Mouse (Mus musculus) ES-E14 (cell line): ENCODE measurements around the gene Lbx1. TPM values are rescaled to one million over a fixed set of nuclear protein-coding genes. Genes with fewer than 3 reads are reported as not detected.

ENCODE experiments used
- DNase-seq: peaks from one replicate; pipeline ENCODE4 v3.0.0-alpha.2; 2013; ENCODE audit warnings: low read depth, low spot score
- H3K27ac ChIP-seq: 2 replicates; pipeline ENCODE4 v1.5.1; 2012; ENCODE audit warnings: low read depth, mild to moderate bottlenecking, low read length, moderate library complexity, mixed read lengths; ENCODE audit not compliant: poor library complexity, insufficient read depth, severe bottlenecking
- H3K36me3 ChIP-seq: 2 replicates; pipeline ENCODE4 v1.6.1; 2012; ENCODE audit warnings: mild to moderate bottlenecking, low read length, moderate library complexity, mixed read lengths; ENCODE audit not compliant: control insufficient read depth, poor library complexity, insufficient read depth, severe bottlenecking
- H3K4me1 ChIP-seq, 2 experiments: fragments of 150-350 bp in 1 of 2; sonication (generic) in 1 of 2; 2 replicates each; pipeline ENCODE4 v1.6.1; 2012; ENCODE audit warnings: low read length in 2 of 2, mild to moderate bottlenecking in 1 of 2, mixed read lengths in 1 of 2; ENCODE audit not compliant: control insufficient read depth in 2 of 2, insufficient read depth in 2 of 2, poor library complexity in 1 of 2
- H3K4me3 ChIP-seq, 2 experiments: fragments of 150-350 bp in 1 of 2; sonication (generic) in 1 of 2; 2 replicates each; pipeline ENCODE4 v1.5.1; 2012; ENCODE audit warnings: low read length in 2 of 2, low read depth in 1 of 2, mild to moderate bottlenecking in 1 of 2, mixed read lengths in 1 of 2; ENCODE audit not compliant: insufficient read depth in 1 of 2, poor library complexity in 1 of 2, severe bottlenecking in 1 of 2
- H3K9ac ChIP-seq: 2 replicates; pipeline ENCODE4 v1.6.1; 2012; ENCODE audit warnings: low read depth, mild to moderate bottlenecking, low read length, mixed read lengths; ENCODE audit not compliant: poor library complexity, insufficient read depth, severe bottlenecking
- H3K9me3 ChIP-seq: fragments of 150-350 bp; sonication (generic); 2 replicates; pipeline ENCODE4 v1.6.1; 2012; ENCODE audit warnings: low read depth, mild to moderate bottlenecking, low read length; ENCODE audit not compliant: control insufficient read depth, insufficient read depth
- CHD2 ChIP-seq: IDR thresholded peaks from 2 replicates; pipeline ENCODE4 v1.6.1; 2014; ENCODE audit warnings: mild to moderate bottlenecking, low read depth, low read length, inconsistent platforms
- HCFC1 ChIP-seq: IDR thresholded peaks from 2 replicates; pipeline ENCODE4 v1.6.1; 2012; ENCODE audit warnings: low read length, inconsistent platforms, borderline replicate concordance; ENCODE audit not compliant: insufficient read depth
- MAFK ChIP-seq: IDR thresholded peaks from 2 replicates; pipeline ENCODE4 v1.6.1; 2014; ENCODE audit warnings: mild to moderate bottlenecking, low read depth, low read length, inconsistent platforms; ENCODE audit not compliant: insufficient read depth
- ZC3H11A ChIP-seq: IDR thresholded peaks from 2 replicates; pipeline ENCODE4 v1.6.1; 2012; ENCODE audit warnings: low read depth, mild to moderate bottlenecking, inconsistent platforms, low read length, borderline replicate concordance
- ZNF384 ChIP-seq: IDR thresholded peaks from 2 replicates; pipeline ENCODE4 v1.6.1; 2012; ENCODE audit warnings: low read depth, low read length, inconsistent platforms
- in situ Hi-C, 2 experiments: fragments of 600-800 bp; cut with MboI; formaldehyde crosslinking; loops; one replicate each; pipeline ENCODE4 v1.15.1; 2025; ENCODE audit warnings: low sequenced_read_pairs in 2 of 2, inconsistent platforms in 1 of 2; ENCODE audit not compliant: unreplicated experiment in 2 of 2
- total RNA-seq: library from RNA; depleted of rRNA; stranded (reverse); fragments of 300-350 nt; gene quantifications from 2 replicates; pipeline ENCODE4 v1.2.3, GENCODE M21; 2012

Gene Lbx1
- total RNA-seq, 1 experiment, result 0.22 TPM

DNA sequence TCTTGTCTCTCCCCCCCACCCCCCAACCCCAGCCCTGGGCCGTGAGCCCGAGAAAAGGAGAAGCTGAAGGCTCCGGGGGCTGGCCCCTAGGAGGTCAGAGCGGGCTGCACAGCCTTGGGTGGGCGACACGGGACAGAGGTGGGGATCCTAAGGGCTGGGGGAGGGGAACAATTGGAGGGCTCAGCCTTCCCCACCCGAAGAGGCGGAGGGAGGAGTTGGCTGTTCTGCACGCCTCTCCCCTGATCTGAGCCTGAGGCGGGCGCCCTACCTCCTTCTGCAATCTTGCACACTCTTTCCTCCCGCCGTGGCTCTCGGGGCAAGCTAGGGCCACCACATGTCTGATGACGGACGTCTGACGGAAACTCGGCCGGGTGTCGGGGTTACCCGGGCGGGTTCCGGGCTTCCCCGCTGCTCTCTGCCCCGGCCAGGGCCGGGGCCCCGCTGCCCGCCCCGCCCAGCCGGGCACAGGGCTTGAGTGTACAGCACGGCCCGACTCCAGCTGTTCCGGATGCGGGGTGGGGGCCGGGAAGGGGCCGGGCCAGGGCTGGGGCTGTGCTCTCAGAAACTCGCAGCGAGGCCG, 841 bp upstream of the Lbx1 start:
- H3K9me3 ChIP-seq, result no peaks in the 10 kb centered on the region
- H3K36me3 ChIP-seq, result no peaks in the 10 kb centered on the region
- TF ChIP-seq ZC3H11A (no peak), ZNF384 (no peak), MAFK (no peak), CHD2 (no peak), HCFC1 (no peak)
- H3K27ac ChIP-seq, result no peak overlapping the region
- H3K4me1 ChIP-seq, result peaks cover 0 to 2% of the 10 kb centered on the region in 2 experiments; a peak in 1 of 4 replicates
- no peak for DNase-seq
- in situ Hi-C loops, result loop anchor here (5.0 to 25.0 kb wide), 4 partner anchors 492 to 1632 kb away; partner anchors contain the start of gene Nkx2-3 (in 1 of the 2)
- no peak overlapping the region for H3K9ac ChIP-seq
- H3K4me3 ChIP-seq, result peak overlapping the region; percentile 40 to 58

- Histone ChIP-seq H3K9me3 (no peaks in the 10 kb centered on the region), H3K36me3 (no peaks in the 10 kb centered on the region), H3K27ac (no peak overlapping the region), H3K4me1 (peaks cover 0 to 2% of the 10 kb centered on the region in 2 experiments; a peak in 1 of 4 replicates), H3K4me3 (peak overlapping the region; percentile 13 to 58; a peak in 3 of 4 replicates), H3K9ac (no peak overlapping the region; the same call in 1 of the 2 replicates)
- DNase-seq, result no peak
- in situ Hi-C loops, result loop anchor here (5.0 to 25.0 kb wide), 4 partner anchors 491 to 1631 kb away; partner anchors contain the start of gene Nkx2-3 (in 1 of the 2)
- no peak for TF ChIP-seq MAFK
- no peak for TF ChIP-seq CHD2
Measured at GRCm38 (mm10) chr19:45235331-45235741, 276 bp downstream of the Lbx1 start.

DNA sequence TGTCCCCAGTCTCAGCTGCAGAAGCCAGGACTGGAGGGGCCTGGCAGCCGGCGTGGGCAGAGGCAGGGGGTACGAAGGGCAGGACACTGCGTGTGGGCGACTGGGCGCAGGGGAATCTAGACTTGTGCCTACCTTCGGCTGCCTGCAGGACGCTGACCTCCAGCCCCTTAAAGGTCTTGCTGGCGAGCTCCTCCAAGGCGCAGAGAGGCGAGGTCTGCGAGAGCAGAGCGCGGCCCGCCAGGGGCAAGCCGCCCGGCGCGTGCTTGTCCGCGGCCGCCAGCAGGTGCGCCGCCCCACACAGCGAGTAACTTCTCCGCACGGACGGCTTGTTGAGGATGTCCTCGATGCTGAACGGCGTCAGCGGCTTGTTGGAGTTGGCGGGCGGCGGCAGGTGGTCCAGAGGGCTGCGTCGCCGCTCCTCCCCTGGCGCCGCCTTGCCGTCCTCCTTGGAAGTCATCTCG, 811 bp downstream of the Lbx1 start:
- Histone ChIP-seq H3K9me3 (no peaks in the 10 kb centered on the region), H3K27ac (no peak overlapping the region), H3K9ac (no peak overlapping the region; the same call in 1 of the 2 replicates), H3K4me1 (peaks cover 0 to 5% of the 10 kb centered on the region in 2 experiments; a peak in 1 of 4 replicates), H3K36me3 (no peaks in the 10 kb centered on the region), H3K4me3 (peak overlapping the region; percentile 8 to 58; a peak in 3 of 4 replicates)
- TF ChIP-seq ZC3H11A (no peak), ZNF384 (no peak), CHD2 (no peak), MAFK (no peak), HCFC1 (no peak)
- in situ Hi-C loops, result loop anchor here (5.0 to 25.0 kb wide), 5 partner anchors 82 to 1630 kb away; partner anchors contain the start of genes Tlx1 (in 2 of the 2) and Nkx2-3 (in 1 of the 2)
- no peak for DNase-seq

- H3K36me3 ChIP-seq, result no peaks in the 10 kb centered on the region
- H3K9me3 ChIP-seq, result no peaks in the 10 kb centered on the region
- no peak overlapping the region for H3K9ac ChIP-seq
- H3K27ac ChIP-seq, result no peak overlapping the region
- no peak for DNase-seq
- peaks cover 0 to 5% of the 10 kb centered on the region in 2 experiments; a peak in 1 of 4 replicates for H3K4me1 ChIP-seq
- peak overlapping the region in 1 of 2 experiments; percentile 58; a peak in 1 of 4 replicates for H3K4me3 ChIP-seq
- in situ Hi-C loops, result loop anchor here (5.0 to 25.0 kb wide), 4 partner anchors 82 to 1629 kb away; partner anchors contain the start of genes Tlx1 (in 2 of the 2) and Nkx2-3 (in 1 of the 2)
- no peak for TF ChIP-seq ZNF384
- TF ChIP-seq MAFK, result no peak
- TF ChIP-seq HCFC1, result no peak
- TF ChIP-seq ZC3H11A, result no peak
- no peak for TF ChIP-seq CHD2
Measured at GRCm38 (mm10) chr19:45234191-45234770, 1.3 kb downstream of the Lbx1 start.
